Mouse (Mus musculus): ENCODE measurements at regions not wholly inside any gene's neighbourhood (a gene's known extent, or its start where the extent isn't known, plus 50 kb on each side); places are given as distances from the start of the nearest gene placed in this dataset.
"Not testable (repeated sequence)": the region's sequence is repeated elsewhere in the genome, so short reads cannot be mapped to it uniquely, and the experiment has no call there.

- intact Hi-C loops (cut with DNase I), result no loop called here
These were observed 68.6 kb upstream of the Creb1 start for GRCm38 (mm10) chr1:64463715-64464290.

- intact Hi-C loops (cut with DNase I), result not testable (repeated sequence)
These were observed 70.8 kb upstream of the Creb1 start for GRCm38 (mm10) chr1:64461616-64462015.

- intact Hi-C loops (cut with DNase I), result no loop called here
These were observed 74.6 kb upstream of the Creb1 start for GRCm38 (mm10) chr1:64457872-64458271.

GRCm38 (mm10) chr1:64449141-64449540, 83.3 kb upstream of the Creb1 start:
- intact Hi-C loops (cut with DNase I), result loop anchor here (2.0 to 5.0 kb wide), 2 partner anchors 147 to 780 kb away; no protein-coding TSS in a partner anchor

- intact Hi-C loops (cut with DNase I), result loop anchor here (1.0 to 5.0 kb wide), 3 partner anchors 146 to 779 kb away; no protein-coding TSS in a partner anchor
These were observed 84.4 kb upstream of the Creb1 start for GRCm38 (mm10) chr1:64448090-64448489.

- intact Hi-C loops (cut with DNase I), result loop anchor here (2.0 to 5.0 kb wide), 3 partner anchors 144 to 494 kb away; partner anchors contain the start of gene Klf7
These were observed 86.0 kb upstream of the Creb1 start for GRCm38 (mm10) chr1:64446492-64446891.

- intact Hi-C loops (cut with DNase I), result loop anchor here (2.0 to 5.0 kb wide), 3 partner anchors 144 to 493 kb away; partner anchors contain the start of gene Klf7
These were observed 86.5 kb upstream of the Creb1 start for GRCm38 (mm10) chr1:64445919-64446318.

- intact Hi-C loops (cut with DNase I), result no loop called here
These were observed 89.0 kb upstream of the Creb1 start for GRCm38 (mm10) chr1:64443436-64443835.

- intact Hi-C loops (cut with DNase I), result no loop called here
These were observed 90.1 kb upstream of the Creb1 start for GRCm38 (mm10) chr1:64442179-64442874.

- intact Hi-C loops (cut with DNase I), result no loop called here
These were observed 109.2 kb upstream of the Creb1 start for GRCm38 (mm10) chr1:64423256-64423655.

- intact Hi-C loops (cut with DNase I), result loop anchor here (10.0 kb wide), 1 partner anchor 94 kb away; no protein-coding TSS in a partner anchor
These were observed 113.9 kb upstream of the Creb1 start for GRCm38 (mm10) chr1:64418567-64418966.

- intact Hi-C loops (cut with DNase I), result loop anchor here (10.0 kb wide), 1 partner anchor 91 kb away; no protein-coding TSS in a partner anchor
These were observed 116.5 kb upstream of the Creb1 start for GRCm38 (mm10) chr1:64415906-64416305.

- intact Hi-C loops (cut with DNase I), result loop anchor here (10.0 kb wide), 1 partner anchor 88 kb away; no protein-coding TSS in a partner anchor
These were observed 119.3 kb upstream of the Creb1 start for GRCm38 (mm10) chr1:64413181-64413560.

- intact Hi-C loops (cut with DNase I), result loop anchor here (10.0 kb wide), 1 partner anchor 88 kb away; no protein-coding TSS in a partner anchor
These were observed 119.8 kb upstream of the Creb1 start for GRCm38 (mm10) chr1:64412481-64413180.

GRCm38 (mm10) chr1:64411851-64412480, 120.5 kb upstream of the Creb1 start:
- intact Hi-C loops (cut with DNase I), result loop anchor here (10.0 kb wide), 1 partner anchor 87 kb away; no protein-coding TSS in a partner anchor

- intact Hi-C loops (cut with DNase I), result no loop called here
These were observed 123.5 kb upstream of the Creb1 start for GRCm38 (mm10) chr1:64408807-64409582.

- intact Hi-C loops (cut with DNase I), result loop anchor here (5.0 kb wide), 1 partner anchor 34 kb away; no protein-coding TSS in a partner anchor
These were observed 140.9 kb upstream of the Creb1 start for GRCm38 (mm10) chr1:64391525-64391924.

GRCm38 (mm10) chr1:64381264-64381663, 151.2 kb upstream of the Creb1 start:
- intact Hi-C loops (cut with DNase I), result no loop called here

GRCm38 (mm10) chr1:64376426-64376825, 156.0 kb upstream of the Creb1 start:
- intact Hi-C loops (cut with DNase I), result not testable (repeated sequence)

All from adrenal gland (tissue).